Mouse (Mus musculus) kidney, embryonic 15.5 days (tissue): ENCODE data around the gene 6430628N08Rik. TPM values are rescaled to one million over a fixed set of nuclear protein-coding genes. Genes with fewer than 3 reads are reported as not detected.

Experiments used
- ATAC-seq: fragments of 200-750 bp; cut with Nextera tagmentation; replicated peaks from 2 replicates; pipeline ENCODE4 v1.8.0; 2017; ENCODE audit warnings: moderate TSS enrichment; ENCODE audit not compliant: low FRiP score
- H3K27ac ChIP-seq: fragments of 300-500 bp; sonication (generic); 2 replicates; pipeline ENCODE4 v1.5.1; 2015; ENCODE audit warnings: mild to moderate bottlenecking, inconsistent platforms
- H3K27me3 ChIP-seq: fragments of 300-500 bp; sonication (generic); 2 replicates; pipeline ENCODE4 v1.6.1; 2015; ENCODE audit warnings: inconsistent platforms
- H3K36me3 ChIP-seq: fragments of 300-500 bp; sonication (generic); 2 replicates; pipeline ENCODE4 v1.6.1; 2015; ENCODE audit warnings: inconsistent platforms
- H3K4me1 ChIP-seq: fragments of 300-500 bp; sonication (generic); 2 replicates; pipeline ENCODE4 v1.6.1; 2015; ENCODE audit warnings: inconsistent platforms
- H3K4me2 ChIP-seq: fragments of 300-500 bp; sonication (generic); 2 replicates; pipeline ENCODE4 v1.6.1; 2015; ENCODE audit warnings: moderate library complexity, mild to moderate bottlenecking, inconsistent platforms
- H3K4me3 ChIP-seq: fragments of 300-500 bp; sonication (generic); replicated peaks from 2 replicates; pipeline ENCODE4 v1.5.1; 2015; ENCODE audit warnings: mild to moderate bottlenecking, inconsistent platforms
- H3K9ac ChIP-seq: fragments of 300-500 bp; sonication (generic); 2 replicates; pipeline ENCODE4 v1.6.1; 2015; ENCODE audit warnings: mild to moderate bottlenecking, inconsistent platforms
- H3K9me3 ChIP-seq: fragments of 300-500 bp; sonication (generic); replicated peaks from 2 replicates; pipeline ENCODE4 v1.6.1; 2016; ENCODE audit warnings: inconsistent platforms
- WGBS: fragments of 180-500 bp; shearing (Covaris S2); methylation state at CpG from one replicate; pipeline ENCODE4 v1.1.7; 2015; ENCODE audit warnings: mixed read lengths; 5-methylcytosine and 5-hydroxymethylcytosine counted together
- polyA plus RNA-seq: library from polyadenylated mRNA; unstranded; fragments of >200 nt; fragmentation: Nextera tagmentation; extraction: Ambion mirVana; gene quantifications from 2 replicates; pipeline ENCODE4 v1.2.1, GENCODE M21; 2015

6430628N08Rik gene
- polyA plus RNA-seq, 1 experiment from 2014 or later, result not detected

DNA sequence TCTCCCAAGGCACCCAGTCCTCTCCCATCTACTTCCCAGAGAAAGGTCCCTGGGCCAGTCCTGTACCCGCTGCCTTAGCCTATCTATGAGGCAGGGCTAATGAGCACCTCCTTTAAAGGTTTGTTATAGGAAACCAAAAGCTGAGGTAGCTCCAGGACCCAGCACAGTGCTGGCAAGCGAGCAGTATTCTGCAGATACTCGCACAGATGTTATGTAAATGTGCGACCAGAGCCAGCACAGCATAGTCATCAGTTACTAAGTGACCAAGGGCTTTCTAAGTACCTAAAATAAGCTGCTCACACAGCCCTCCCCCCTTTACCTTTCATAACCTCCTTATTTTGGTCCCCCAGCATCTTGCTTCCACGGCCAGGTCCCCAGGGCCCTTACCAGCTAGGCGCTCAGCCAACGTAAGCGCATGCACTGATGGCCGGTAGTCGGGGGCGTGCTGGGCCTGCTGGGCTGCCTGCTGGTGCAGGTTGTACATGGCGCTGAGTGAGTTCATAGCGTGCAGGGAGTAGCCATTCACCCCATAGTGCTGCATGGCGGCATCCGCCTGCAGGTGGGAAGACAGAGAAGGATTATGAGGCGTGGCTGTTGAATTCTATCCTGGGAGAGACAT lies 32.9 kb downstream of the 6430628N08Rik start:
- Histone ChIP-seq H3K4me1 (0 out of 2 replicates have a peak, but pooled peaks cover 3% of the 10 kb centered on the region), H3K9me3 (no peaks in the 10 kb centered on the region), H3K27ac (no peak overlapping the region), H3K27me3 (peaks cover 98% of the 10 kb centered on the region), H3K4me2 (no peak overlapping the region), H3K4me3 (no peak overlapping the region), H3K36me3 (no peaks in the 10 kb centered on the region), H3K9ac (no peak overlapping the region)
- 0 out of 2 replicates have a peak, but pooled peaks have one; percentile 29 for ATAC-seq
- WGBS, result 74% methylated on average over 16 of the region's 16 CpGs

DNA sequence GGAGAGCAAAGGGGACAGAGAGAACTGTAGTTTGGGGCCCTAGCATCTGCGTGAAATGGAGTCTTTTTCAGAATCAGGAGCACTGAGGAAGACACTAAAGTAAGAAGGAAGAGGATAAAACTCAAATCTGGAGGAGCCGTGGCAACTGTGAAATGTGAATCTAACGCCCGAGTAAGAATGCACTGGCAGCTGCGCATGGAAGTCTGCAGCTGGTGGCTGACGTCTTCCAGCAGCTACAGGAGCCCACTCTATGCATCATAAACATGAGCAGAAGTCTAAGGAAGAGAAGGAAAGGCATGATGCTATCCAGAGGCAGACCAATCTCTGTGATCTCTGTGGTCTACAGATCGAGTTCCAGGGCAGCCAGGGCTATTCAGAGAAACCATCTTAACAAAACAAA lies 37.2 kb downstream of the 6430628N08Rik start:
- no peaks in the 10 kb centered on the region for H3K4me1 ChIP-seq
- H3K36me3 ChIP-seq, result no peaks in the 10 kb centered on the region
- no peak overlapping the region for H3K4me2 ChIP-seq
- no peaks in the 10 kb centered on the region for H3K9me3 ChIP-seq
- no peak overlapping the region for H3K27ac ChIP-seq
- H3K27me3 ChIP-seq, result peaks cover 100% of the 10 kb centered on the region
- ATAC-seq, result no peak
- WGBS, result 47% methylated on average over 7 of the region's 7 CpGs
- H3K4me3 ChIP-seq, result no peak overlapping the region
- H3K9ac ChIP-seq, result no peak overlapping the region

DNA sequence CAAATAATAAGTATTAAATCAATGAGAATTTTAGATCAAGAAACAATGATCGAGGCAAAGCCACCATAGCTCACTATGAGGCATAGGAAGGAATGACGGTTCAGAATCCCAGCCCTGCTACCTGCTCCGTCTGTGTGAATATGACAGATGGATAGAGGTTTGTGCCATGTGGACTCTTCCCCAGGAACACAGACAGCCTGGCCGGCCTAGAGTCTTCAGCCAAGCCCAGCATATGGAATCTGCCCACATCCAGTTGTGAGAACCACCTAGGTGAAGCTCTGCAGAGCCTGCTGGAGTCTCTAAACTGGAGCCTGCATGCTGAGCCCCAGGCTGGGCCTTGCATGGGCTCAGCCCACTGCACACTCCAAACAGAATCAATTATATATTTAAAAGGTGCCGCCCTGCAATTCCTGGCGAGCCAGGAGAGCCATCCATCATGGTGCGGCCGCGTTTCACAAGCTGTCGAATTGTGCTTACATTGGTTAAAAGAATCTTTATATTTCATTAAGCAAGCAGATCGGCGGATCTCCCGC lies 41.2 kb downstream of the 6430628N08Rik start:
- ATAC-seq, result no peak
- H3K27ac ChIP-seq, result no peak overlapping the region
- peaks cover 9% of the 10 kb centered on the region for H3K4me1 ChIP-seq
- peaks cover 100% of the 10 kb centered on the region for H3K27me3 ChIP-seq
- no peak overlapping the region for H3K9ac ChIP-seq
- H3K4me3 ChIP-seq, result no peak overlapping the region
- no peaks in the 10 kb centered on the region for H3K36me3 ChIP-seq
- H3K4me2 ChIP-seq, result no peak overlapping the region
- WGBS, result 48% methylated on average over 13 of the region's 13 CpGs
- no peaks in the 10 kb centered on the region for H3K9me3 ChIP-seq

DNA sequence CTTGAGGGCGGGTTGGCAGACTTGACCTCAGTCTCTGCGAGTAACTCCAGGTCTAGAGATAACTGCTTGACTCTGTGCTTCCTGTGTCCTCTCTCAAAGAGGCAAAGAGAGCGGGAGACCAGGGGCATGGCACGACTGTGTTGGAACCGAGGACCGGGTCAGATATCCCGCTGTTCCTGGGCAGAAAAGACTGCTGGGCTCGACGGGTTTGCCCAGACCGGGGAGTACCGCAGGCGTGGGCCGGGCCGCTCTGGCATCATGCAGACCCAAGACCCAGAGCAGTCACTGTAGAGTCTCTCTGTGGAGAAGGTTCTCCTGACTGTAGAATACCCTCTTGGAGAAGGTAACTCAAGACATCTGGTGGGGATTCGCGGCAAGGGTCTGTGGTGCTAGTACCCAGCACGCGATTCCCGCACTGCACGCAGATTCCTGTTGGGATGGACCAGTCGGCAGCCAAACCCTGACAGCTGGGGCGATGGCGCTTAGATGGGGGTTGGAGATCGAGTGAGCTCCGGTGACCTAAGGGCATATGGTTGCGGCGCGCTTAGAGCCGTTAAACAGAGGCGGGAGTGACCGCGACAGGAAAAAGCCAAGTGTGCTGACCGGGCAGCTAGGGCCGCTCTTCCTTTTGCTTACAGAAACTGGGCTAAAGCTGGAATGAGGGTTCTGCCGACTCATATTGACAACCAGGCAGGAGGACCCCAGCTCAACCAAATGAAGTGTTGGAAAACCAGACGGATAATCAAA lies 45.5 kb downstream of the 6430628N08Rik start:
- peaks cover 100% of the 10 kb centered on the region for H3K27me3 ChIP-seq
- no peak overlapping the region for H3K9ac ChIP-seq
- no peak for ATAC-seq
- H3K9me3 ChIP-seq, result no peaks in the 10 kb centered on the region
- 0 out of 2 replicates have a peak overlapping the region, but pooled peaks have one; percentile 5 for H3K4me3 ChIP-seq
- no peaks in the 10 kb centered on the region for H3K36me3 ChIP-seq
- H3K4me1 ChIP-seq, result peaks cover 26% of the 10 kb centered on the region
- whole genome bisulfite sequencing, result under 1% methylated on average over 36 of the region's 36 CpGs
- no peak overlapping the region for H3K4me2 ChIP-seq
- H3K27ac ChIP-seq, result no peak overlapping the region

DNA sequence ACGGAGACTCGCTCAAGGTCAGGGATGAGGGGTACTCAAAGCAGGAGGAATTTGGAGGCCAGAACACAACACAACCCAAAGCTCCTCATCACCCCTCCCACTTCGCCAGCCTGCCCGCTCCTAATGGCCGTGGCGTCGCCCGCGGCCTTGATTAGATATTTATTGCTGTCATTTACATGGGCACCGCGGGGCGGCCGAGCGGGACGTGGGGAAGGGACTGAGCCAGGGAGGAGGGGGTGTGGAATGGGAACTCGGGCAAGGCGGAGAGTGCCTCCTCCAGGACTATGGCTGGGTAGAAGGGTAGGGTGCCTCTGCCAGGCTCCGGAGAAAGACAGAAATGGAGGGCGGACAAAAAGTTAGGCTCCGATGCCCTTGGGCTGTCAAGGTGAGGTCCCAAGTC lies 46.2 kb downstream of the 6430628N08Rik start:
- H3K27me3 ChIP-seq, result peaks cover 100% of the 10 kb centered on the region
- H3K9me3 ChIP-seq, result no peaks in the 10 kb centered on the region
- H3K36me3 ChIP-seq, result no peaks in the 10 kb centered on the region
- no peak overlapping the region for H3K27ac ChIP-seq
- peaks cover 26% of the 10 kb centered on the region for H3K4me1 ChIP-seq
- WGBS, result under 1% methylated on average over 20 of the region's 20 CpGs
- 0 out of 2 replicates have a peak overlapping the region, but pooled peaks have one; percentile 5 for H3K4me2 ChIP-seq
- no peak overlapping the region for H3K9ac ChIP-seq
- 0 out of 2 replicates have a peak, but pooled peaks have one; percentile 10 for ATAC-seq
- 0 out of 2 replicates have a peak overlapping the region, but pooled peaks have one; percentile 5 for H3K4me3 ChIP-seq

DNA sequence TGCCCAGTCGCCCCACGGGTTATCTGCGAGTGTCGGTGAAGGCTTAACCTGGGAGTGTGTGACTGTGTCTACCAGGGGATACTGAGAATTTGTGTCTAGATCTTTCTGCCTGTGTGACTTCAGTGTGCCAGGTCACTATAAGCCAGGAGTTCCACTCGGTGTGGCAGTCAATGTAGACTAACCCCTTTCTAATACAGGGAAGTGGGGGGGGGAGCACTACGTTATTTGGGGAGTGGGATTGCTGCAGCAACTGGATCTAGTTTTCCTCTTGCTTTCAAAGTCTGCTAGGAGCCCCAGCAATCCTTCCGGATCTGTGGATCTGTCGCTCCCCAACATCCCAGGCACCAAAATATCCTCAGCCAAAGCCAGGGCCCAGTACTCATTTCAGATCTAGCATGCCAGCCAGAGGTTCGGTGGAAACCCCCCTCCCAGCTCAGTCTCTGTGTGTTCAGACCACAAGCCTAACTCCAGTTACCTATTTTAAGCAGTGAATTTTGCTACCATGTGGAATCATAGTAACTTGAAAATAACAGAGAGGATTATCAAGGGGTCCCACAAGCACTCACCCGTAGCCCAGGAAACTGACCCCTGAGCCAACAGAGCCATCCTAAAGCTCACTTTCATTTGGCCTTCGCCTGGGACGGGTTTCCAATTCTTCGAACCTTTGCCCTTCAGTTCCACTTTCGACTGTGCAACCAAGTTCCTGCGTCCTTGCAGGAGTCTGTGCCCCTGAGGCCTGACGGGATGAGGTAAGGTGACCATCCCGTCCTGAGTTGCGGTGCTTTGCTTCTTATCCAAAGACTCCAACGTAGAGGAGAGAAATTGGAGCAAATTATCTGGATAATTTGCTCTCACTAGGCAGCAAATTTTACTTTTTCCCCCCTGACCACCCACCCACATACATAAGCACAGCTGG lies 46.9 kb downstream of the 6430628N08Rik start:
- Histone ChIP-seq H3K4me2 (0 out of 2 replicates have a peak overlapping the region, but pooled peaks have one; percentile 5), H3K27me3 (peaks cover 100% of the 10 kb centered on the region), H3K4me1 (peaks cover 26% of the 10 kb centered on the region), H3K36me3 (no peaks in the 10 kb centered on the region), H3K27ac (no peak overlapping the region), H3K9me3 (no peaks in the 10 kb centered on the region), H3K9ac (no peak overlapping the region), H3K4me3 (no peak overlapping the region)
- 3% methylated on average over 19 of the region's 19 CpGs for WGBS
- ATAC-seq, result no peak

DNA sequence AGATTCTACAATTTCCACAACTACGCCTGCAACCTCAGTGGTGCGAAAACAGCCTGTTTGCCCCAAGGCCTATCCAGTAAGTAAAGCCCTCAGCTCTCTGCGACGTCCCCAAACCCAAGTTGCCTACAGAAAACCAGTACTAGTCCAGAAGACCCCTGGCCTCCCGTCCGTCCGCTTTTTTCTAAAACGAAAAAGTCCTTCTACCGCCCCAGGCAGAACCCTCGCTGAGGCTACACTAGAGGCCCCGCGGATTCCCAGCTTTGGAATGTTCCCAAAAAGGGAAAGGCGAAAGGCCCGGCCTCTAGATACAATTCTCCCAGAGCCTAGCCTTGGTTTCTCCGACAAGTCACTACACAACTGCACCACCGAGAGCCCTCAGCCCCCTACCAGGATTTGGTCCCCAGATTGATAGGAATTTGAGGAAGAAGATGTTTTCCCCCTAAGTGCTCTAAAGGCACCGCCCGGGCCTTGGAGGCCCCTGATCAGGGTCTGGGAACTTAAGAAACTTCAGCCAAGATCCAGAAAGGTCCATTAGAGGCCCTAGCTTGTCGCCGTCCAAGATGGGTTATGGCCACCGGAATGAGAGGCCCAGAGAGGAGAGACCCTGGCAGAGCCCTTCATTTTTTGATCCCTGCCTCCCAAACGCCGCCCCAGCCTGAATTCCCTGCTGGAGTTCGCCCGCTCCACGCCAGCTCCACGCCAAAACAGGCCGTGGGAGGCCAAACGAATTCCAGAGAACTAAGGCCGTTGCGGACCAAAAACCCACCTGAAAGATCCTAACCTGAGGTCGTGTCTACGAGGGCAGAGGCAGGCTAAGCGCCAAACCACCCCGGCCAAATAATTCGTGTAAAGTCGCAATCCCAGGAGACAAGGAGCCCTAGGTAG lies 48.1 kb downstream of the 6430628N08Rik start:
- Histone ChIP-seq H3K4me2 (no peak overlapping the region), H3K36me3 (no peaks in the 10 kb centered on the region), H3K27me3 (peaks cover 100% of the 10 kb centered on the region), H3K9ac (no peak overlapping the region), H3K4me1 (peaks cover 26% of the 10 kb centered on the region), H3K9me3 (no peaks in the 10 kb centered on the region), H3K4me3 (no peak overlapping the region), H3K27ac (no peak overlapping the region)
- no peak for ATAC-seq
- WGBS, result 2% methylated on average over 37 of the region's 37 CpGs

DNA sequence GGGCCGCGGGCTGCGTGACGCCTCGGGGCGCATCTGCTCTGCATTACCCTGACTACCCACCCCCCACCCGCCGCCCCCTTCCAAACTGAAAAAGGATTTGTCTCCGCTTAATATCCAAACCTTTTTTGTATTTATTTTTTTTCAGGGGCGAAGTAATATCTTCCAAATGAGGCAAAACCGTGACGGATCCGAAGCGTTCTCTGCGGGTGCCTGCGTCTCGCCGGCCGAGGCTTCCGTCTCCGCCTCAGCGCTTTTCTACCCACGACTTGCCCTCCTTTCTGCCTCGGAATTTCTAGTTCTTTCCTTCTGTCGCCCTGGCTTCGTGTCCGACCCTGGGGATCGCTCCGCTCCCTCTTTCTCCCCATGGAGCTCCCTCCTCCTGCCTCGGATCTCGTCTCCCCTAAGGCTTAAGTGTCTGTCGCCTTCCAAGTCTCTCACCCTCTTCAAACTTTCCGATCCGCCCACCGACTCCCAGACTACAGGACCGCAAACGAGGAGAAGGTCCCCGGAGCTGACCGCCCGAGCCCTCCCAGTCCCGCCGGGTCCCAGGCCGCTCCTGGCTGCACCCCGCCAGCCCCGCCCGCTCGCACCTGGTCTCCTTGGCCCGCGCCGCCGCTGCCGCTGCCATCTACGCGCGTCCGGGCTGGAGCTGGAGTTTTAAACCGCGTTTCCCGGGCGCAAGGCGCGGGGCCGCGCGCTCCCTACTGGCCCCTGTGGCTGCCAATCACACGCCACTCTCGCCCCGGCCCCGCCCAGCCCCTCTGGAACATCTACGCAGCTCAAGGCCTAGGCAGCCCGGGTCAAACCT lies 49.0 kb downstream of the 6430628N08Rik start, which contains the start of gene Dmbx1:
TSS of gene Dmbx1 (minus strand) at position 632 of the 808 bp plus-strand sequence.
- Histone ChIP-seq H3K4me2 (peak within 1 kb of the TSS; percentile 60), H3K4me3 (peak within 1 kb of the TSS; percentile 37), H3K4me1 (peaks cover 32% of the 10 kb centered on the region), H3K9ac (no peak within 1 kb of the TSS; the same call in 1 of the 2 replicates), H3K27me3 (peaks cover 100% of the 10 kb centered on the region), H3K27ac (no peak within 1 kb of the TSS), H3K36me3 (no peaks in the 10 kb centered on the region), H3K9me3 (no peaks in the 10 kb centered on the region)
- peak; percentile 41; the same call in 1 of the 2 replicates for ATAC-seq
- WGBS, result under 1% methylated on average over 71 of the region's 71 CpGs

DNA sequence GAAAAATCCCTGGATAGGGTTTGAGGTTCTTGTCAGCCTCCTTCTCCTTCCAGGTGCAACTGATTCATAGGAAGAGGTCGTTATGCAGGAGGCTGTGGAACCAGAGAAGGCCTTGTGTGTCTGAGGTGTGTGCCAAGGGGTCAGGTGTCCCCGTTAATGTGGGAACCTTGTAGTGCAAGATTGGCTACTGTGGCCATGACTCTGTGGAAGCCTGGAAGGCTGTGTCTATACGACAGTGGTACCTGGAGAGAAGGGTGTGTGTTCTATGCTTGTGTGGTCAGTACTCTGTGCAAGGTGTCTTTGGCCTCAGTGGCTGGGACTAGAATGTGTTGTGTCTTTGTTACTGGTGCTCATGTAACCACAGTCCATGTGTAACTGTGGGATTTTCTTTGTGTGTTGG lies 50.2 kb downstream of the 6430628N08Rik start:
- Histone ChIP-seq H3K27ac (no peak overlapping the region), H3K9me3 (no peaks in the 10 kb centered on the region), H3K4me1 (peaks cover 32% of the 10 kb centered on the region), H3K4me2 (no peak overlapping the region), H3K27me3 (peaks cover 100% of the 10 kb centered on the region), H3K9ac (no peak overlapping the region), H3K4me3 (no peak overlapping the region), H3K36me3 (no peaks in the 10 kb centered on the region)
- no peak for ATAC-seq
- 2% methylated on average over 3 of the region's 3 CpGs for WGBS

DNA sequence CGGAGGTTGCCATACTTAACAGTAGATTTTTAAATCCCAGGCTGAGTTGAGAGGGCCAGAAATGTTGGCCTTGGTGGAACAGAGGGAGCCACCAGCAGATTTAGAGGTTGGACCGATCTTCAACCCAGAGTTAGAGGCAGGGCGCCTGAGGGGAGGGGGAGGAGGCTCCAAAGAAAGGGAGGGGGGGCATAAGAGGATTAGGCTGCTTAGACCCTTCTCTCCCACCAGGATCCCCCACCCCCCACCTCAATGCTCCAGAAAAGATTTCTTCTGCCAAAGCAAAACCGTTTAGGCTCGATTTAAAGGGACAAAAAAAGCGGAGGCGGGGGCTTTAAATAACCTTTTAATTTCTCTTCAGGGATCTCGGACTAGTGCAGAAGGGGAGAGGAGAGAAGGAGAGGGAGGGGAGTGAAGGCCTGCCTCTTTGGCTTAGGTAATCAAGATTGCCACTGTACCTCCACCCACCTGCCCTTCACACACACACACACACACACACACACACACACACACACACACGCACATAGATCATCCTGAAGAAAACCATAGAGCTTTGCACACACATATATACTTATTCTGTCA lies 50.9 kb downstream of the 6430628N08Rik start:
- 4% methylated on average over 9 of the region's 9 CpGs for WGBS

More for the DNA sequence above, 50.9 kb downstream of the 6430628N08Rik start:
- H3K4me3 ChIP-seq, result no peak overlapping the region
- no peak overlapping the region for H3K27ac ChIP-seq
- no peak overlapping the region for H3K4me2 ChIP-seq
- peaks cover 100% of the 10 kb centered on the region for H3K27me3 ChIP-seq
- H3K36me3 ChIP-seq, result no peaks in the 10 kb centered on the region
- ATAC-seq, result no peak
- no peak overlapping the region for H3K9ac ChIP-seq
- H3K9me3 ChIP-seq, result no peaks in the 10 kb centered on the region
- H3K4me1 ChIP-seq, result peaks cover 26% of the 10 kb centered on the region
